Mouse (Mus musculus): ENCODE data around the gene Creg1. TPM values are rescaled to one million over a fixed set of nuclear protein-coding genes. Genes with fewer than 3 reads are reported as not detected.

The Creg1 gene
- total RNA-seq, 2 experiments from 2014 or later, result 890 to 921 TPM

DNA sequence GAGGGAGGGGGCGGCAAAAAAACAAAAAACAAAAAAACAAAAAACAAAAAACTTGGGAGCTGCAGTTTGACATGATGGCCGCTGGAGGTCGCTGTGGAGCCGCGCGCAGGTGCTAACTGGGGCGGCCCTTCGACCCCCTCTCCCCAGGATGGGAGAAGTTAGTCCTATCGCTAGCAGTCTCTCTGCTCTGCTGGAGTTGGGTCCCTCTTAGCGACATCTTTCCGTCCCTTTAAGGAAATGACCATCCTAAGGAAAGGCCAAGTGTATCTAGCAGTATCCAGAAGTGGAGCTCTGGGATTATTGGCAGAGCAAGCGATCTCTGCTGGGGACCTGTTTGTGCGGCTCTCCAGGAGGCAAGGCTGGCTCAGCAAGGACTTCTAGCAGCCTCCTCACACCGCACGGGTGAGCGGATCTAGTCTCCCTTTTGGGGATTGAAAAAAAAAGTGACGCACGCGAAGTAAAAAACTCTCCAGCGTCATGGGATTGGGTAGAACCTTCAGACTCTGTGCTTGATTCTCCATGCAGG is 17.1 kb downstream of the Creg1 start:
- ATAC-seq (replicated peaks; ENCODE audit: low FRiP score, poor library complexity, severe bottlenecking), result peak; percentile 46; the same call in 1 of the 2 replicates

DNA sequence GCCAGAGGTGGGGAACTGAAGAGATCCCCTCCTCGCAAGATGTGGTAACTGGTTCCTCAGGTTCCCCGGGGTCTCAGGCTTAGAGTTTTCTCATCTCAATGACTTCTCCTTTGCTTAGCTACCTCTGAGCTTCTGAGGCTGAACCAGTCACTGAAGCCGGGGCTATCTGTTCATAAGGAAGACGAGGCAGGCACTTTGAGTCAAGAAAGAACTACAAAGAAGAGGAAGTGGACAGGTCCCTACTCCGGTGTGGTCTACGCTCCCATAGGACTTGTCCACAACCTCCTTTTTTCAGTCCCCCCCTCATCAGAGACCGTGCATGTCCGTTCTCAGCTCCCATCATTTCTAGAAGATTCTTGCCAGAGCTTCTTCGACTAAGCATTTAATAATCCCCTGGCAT is 17.9 kb downstream of the Creg1 start:
- no peak for ATAC-seq (replicated peaks; ENCODE audit: low FRiP score, poor library complexity, severe bottlenecking)

DNA sequence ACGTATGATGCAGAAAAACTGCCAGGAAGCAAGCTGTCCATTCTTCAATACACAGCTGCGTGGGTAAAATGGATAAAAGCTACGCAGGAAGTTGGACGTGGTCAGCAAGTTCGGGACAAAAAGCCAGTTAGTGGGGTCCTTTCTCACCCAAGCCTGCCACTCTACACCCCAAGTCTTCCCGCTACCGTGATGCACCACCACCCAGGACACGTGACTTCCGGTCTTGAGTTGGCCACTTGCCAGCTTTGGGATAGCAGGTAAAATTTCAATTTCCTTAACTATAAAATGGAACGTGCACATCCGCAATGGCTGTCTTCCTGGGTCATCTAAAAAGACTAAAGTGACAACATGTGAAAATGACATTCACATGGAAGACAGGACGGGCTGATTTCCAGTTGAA is 18.4 kb downstream of the Creg1 start:
- ATAC-seq (replicated peaks; ENCODE audit: low FRiP score, poor library complexity, severe bottlenecking), result no peak

DNA sequence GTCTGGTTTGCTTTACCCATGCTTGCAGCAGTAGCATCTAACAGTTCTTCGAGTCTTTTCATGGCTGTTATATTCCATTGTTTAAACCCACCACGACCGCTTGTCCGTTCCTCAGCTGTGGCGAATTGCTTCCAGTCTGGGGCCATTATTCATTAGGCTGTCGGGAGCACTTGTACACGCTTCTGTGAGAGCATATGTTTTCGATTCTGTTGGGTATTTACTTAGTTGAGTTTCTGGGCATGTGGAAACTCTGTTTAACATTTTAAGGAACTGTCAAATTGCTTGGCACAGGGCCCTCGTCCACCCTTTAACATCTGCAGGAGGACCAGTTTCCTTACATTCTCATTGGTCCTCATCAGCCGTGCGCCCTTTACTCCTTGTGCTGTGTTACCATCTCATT is 22.8 kb downstream of the Creg1 start:
- no peak for ATAC-seq (replicated peaks; ENCODE audit: low FRiP score, poor library complexity, severe bottlenecking)

DNA sequence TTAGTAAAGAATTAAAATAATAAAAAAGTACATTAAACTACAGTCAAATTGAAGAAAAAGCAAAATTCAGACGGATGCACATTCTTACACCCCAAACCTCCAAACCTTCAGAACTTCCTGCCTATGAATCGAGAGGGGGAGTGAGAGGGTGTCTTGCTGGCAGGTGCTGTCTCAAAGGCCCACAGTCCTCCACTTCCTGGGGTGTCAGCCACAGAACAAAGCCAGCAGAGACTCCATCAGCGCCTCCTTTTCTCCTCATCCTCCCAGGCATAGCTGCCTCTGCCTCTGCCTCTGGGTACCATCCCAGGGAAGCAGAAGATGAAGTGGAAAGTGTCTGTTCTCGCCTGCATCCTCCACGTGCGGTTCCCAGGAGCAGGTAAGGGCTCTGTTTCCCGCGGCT is 25.0 kb downstream of the Creg1 start, which contains the start of gene Cd247:
Gene Cd247, plus strand, starts transcription at position 171 of the 400 bp plus-strand sequence.
- no peak for ATAC-seq (replicated peaks; ENCODE audit: low FRiP score, poor library complexity, severe bottlenecking)

DNA sequence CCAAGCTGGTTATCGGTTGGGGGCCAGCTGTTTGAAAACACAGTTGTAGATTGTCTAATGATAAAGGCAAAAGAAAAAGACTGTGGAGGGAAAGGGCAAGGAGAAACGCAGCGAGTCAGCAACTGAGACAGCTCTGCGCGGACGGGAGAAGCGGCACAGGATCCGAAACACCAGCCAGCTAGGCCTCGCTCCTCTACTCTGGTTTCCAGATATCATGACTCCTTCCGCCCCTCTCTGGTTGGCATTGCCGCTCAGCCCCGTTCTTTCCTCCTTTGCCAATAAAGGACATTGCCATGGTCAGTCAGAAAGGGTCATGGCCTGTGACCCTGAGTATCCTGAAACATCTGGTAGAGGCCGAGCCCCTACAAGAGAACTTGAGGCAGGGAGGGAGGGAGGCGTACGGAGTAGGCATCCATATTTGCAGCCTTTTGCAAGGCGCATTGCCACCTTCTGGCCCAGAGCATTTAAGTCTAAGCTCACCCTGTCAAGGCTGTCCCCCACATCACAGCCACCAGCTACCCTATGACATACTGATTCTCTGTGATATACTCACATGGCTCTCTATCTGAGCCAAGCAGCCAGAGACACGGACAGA is 25.6 kb downstream of the Creg1 start:
- no peak for ATAC-seq (replicated peaks; ENCODE audit: low FRiP score, poor library complexity, severe bottlenecking)

DNA sequence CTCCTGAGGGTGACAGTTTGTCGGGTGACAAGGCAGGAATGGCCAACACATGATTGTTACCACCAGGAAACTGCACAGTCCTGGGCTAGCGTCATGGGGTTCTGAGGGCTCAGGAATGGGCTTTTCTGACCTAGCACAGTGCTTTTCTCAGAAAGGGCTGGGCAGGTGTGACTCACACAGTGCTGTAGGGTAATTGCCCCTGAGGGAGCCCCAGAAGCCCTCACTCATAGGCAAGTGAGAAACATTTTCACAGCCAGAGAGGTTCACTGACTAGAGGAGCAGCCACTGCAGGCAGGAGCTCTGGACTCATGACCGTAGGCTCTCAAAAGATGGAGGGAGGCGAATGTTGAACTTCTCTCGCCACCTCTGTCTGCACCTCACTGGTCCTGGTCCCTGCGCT is 26.4 kb downstream of the Creg1 start:
- ATAC-seq (replicated peaks; ENCODE audit: low FRiP score, poor library complexity, severe bottlenecking), result no peak

DNA sequence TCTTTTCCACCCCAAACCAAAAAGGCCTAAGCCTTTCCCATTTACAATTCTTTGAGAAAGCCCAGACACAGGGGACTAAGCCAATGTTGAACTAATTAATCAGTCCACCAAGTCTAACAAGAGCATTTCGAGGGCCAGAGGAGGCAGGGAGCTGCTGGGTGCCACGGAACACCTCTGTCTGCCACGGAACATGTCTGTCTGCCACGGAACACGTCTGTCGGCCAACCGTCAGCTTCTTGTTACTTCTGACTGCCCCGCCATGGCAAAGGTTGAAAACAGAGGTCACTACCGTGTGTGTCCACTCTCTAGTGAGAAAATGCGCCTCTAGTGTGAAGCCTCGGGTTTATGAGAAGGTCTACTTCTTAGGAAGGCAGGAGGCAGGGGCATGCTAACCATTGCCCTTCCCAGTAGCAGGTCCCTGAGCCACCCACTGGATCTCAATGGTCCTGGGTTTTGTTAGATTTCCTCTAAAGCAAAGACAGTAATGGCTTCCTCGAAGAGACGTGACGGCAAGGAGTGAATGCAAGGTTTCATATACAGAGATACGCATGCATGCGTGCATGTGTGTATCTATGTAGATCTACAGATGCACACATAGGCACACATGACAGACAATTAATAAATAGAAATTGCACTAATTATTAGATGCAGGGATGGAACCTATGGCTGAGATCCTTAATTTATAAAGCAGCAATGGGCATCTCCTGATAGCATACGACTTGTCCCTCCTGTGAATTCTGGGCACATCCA is 27.1 kb downstream of the Creg1 start:
- no peak for ATAC-seq (replicated peaks; ENCODE audit: low FRiP score, poor library complexity, severe bottlenecking)

DNA sequence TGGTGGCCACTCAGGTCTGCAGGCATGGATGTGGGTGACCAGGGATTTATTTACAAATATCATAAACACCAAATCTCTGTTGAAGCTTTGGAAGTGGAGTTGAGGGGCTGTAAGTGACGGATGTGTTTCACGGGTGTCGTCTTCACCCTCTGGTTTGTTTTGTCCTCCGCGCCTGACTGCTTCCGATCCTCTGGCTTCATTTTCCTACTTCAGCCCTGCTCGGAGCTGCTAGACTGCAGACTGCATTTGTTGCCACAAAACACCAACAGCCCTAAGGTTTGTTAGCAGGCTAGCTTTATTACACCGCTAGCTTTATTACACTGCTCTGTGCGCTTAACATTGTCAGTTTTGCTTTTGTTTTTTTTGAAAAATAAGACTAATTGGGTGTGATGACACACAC is 27.9 kb downstream of the Creg1 start:
- ATAC-seq (replicated peaks; ENCODE audit: low FRiP score, poor library complexity, severe bottlenecking), result no peak

DNA sequence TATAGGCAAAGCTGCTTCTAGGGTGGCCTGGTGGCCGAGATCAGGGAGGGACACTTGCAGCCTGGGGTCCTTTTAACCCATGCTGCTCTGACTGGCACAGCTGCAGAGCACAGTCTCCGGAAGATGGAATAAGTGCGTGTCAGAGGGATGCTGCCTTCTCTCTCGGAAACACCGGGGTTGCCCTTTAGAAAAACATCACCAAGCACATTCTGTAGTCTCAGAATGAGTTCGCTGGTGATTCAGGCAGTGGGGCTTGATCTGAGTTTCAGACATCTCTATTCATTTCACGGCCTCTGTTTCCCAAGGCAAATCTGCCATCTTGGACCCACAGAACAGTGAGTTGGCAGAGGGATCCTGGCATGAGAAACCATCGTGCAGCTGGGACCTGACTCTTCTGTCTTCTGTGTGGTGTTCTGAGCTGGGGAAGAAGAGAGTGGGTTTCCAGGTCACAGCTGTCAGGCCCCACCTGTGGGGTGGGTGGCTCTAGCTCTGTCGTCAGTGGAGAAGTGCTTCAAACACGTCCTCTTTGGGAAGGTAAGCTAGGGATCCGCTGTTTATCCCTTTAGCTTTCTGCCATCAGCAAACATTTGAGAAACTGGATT is 38.3 kb downstream of the Creg1 start:
- ATAC-seq (replicated peaks; ENCODE audit: low FRiP score, poor library complexity, severe bottlenecking), result no peak

DNA sequence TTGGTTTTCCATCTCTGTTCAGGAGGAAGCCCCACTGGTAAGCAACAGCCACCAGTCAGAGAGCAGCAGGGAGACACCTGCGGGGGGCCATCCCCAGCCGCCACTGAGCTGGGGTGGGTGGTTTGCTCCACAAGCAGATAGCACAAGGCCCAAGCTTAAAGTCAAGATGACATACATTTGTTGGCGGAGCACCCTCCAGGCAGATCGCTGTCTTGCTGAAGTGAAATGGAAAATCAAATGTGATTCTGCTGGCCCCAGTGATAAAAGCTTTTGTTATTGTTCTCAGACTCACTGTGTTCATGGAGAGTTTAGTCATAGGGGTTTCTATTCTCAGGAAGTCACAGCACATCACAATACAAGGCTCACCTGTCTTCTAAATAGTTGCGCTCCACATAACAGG is 39.6 kb downstream of the Creg1 start:
- no peak for ATAC-seq (replicated peaks; ENCODE audit: low FRiP score, poor library complexity, severe bottlenecking)

DNA sequence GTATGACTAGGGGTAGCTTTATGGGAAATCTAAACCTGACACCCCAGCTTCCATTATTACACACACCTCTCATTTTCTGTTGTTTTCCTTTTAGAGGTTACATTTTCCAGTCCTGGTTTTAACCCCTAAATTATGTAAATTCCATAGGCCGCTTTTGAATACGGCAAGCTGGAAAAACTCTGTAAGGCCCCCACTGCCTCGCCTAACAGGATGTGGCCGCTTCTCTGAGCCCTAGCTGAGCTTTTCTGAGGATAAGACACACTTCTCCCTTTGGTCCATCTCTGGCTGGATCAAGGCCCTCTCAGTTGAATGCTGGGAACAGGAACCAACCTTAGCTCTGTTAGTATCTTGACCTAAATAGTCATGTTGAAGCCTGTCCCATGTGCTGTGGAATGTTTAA is 40.6 kb downstream of the Creg1 start:
- no peak for ATAC-seq (replicated peaks; ENCODE audit: low FRiP score, poor library complexity, severe bottlenecking)

DNA sequence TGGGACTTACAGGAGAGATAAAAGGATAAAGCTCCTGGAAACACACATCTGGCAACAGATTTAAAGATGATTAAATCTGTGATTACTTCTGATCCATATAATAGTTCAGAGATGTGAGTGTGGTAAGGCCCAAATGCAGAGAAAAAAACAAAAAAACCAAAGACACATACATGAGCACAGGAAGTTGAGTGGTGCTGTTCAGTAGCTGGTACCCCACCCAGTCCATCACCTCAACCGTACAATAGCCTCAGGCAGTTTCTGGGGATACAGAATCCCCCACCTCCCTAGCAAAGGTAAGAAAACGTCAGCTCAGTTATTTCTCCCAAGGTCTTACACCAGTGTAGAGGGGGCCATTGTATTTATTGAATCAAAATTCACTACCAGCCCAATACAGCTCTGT is 47.1 kb downstream of the Creg1 start:
- ATAC-seq (replicated peaks; ENCODE audit: low FRiP score, poor library complexity, severe bottlenecking), result no peak

DNA sequence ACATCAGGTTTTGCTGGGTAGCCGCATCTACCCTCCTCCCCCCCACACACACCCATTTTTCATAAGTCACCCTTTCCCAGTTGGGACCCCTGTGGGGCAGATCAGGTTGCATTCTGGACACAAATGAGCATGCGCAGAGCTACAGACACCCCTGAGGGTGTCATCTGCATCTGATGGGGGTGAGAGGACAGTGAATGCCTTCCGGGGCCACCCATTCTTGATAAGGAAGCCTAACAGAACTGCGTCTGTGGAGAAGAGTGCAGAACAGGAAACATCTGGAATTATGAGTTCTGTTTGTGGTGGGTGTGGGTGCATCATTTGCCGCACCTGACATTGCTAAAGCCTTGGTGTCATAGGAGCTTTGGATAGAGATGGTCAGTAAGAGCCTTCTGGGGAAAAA is 47.6 kb downstream of the Creg1 start:
- ATAC-seq (replicated peaks; ENCODE audit: low FRiP score, poor library complexity, severe bottlenecking), result no peak

DNA sequence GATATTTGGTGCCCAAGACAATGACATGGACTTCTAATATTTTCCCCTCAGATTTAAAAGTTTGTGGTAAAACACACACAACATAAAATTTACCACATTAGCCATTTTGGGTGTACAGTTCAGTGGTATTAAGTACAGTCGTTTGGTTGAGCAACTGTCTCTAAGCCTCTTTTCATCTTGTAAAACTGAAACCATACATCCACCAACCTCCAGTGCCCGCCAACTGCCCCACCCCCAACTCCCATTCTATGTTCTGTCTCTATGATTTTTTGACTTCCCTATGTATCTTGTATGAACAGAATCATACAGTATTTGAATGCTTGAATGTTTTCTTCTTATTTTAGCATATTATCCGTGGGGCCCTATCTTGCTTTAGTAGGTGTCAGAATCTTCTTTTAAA is 49.2 kb downstream of the Creg1 start:
- ATAC-seq (replicated peaks; ENCODE audit: low FRiP score, poor library complexity, severe bottlenecking), result no peak

DNA sequence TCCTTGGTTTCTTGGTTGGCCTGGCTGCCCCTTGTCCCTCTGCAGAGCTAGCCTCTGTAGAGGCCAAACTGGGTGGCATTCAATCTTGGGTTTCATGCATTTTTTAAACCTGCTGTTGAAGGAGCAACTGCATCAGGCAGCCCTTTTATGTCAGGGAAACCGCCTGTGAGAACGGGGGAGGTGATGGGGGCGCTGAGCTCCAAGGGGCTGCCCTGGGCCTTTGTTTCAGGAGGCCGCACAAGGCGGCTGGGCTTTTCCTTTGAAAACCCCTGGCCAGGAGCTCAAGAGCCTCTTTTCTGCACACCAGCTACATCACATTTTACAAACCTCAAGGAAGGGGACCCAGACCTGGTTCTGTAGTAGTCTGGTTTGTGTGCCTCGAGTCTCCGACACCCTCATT is 50.6 kb downstream of the Creg1 start:
- ATAC-seq (replicated peaks; ENCODE audit: low FRiP score, poor library complexity, severe bottlenecking), result no peak

DNA sequence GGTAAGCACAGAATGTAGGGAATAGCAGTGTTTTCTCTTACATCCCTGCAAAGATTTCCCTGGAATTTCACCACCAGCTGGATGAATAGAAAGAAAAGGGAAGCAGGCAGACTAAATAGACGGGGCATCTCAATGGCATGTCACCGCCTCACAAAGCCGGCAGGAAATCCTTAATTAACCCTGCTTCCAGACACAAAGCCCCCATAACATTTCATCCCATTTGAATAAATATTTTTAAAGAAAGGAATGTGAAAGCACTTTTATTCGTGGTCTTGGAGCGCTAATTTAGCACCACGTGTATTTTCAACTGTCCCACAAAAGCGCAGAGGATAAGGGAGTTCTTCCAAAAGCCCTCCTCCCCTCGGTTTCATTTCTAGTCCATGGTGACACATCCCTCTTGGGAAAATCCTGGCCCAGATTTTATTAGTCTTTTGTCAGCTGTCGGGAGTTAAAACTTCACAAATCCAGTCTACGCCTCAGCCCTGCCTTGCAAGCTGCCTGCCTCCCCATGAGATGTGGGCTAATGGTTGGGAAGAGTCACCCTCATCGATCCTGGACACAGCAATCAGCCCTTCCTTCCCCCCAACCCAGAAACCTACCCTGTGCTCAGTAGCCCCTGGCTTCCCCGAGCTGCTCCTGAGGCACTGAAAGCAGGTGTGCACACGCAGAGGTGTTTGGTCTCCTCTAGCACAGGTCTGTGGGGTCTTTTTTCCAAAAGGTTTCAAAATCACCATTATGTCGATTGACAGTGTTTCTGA is 51.2 kb downstream of the Creg1 start:
- no peak for ATAC-seq (replicated peaks; ENCODE audit: low FRiP score, poor library complexity, severe bottlenecking)

DNA sequence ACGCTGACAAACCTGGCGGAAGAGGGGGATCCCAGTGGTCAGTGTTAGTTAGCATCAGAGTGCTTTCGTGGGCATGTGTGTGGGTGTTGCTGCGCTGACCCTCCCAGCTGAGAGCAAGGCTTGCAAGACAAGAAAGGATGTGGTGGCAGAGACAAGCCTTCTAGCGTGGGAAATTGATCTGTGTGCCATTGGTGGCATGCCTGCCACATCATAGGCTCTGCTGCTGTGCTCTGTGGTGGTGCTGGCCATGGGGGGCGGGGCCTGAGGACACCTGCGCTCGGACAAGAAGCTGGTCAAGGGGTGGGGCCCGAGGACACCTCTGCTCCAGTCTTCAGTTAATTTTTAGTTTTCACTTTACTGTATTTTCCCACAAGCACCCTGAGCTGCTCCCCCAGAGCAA is 52.8 kb downstream of the Creg1 start:
- ATAC-seq (replicated peaks; ENCODE audit: low FRiP score, poor library complexity, severe bottlenecking), result no peak

DNA sequence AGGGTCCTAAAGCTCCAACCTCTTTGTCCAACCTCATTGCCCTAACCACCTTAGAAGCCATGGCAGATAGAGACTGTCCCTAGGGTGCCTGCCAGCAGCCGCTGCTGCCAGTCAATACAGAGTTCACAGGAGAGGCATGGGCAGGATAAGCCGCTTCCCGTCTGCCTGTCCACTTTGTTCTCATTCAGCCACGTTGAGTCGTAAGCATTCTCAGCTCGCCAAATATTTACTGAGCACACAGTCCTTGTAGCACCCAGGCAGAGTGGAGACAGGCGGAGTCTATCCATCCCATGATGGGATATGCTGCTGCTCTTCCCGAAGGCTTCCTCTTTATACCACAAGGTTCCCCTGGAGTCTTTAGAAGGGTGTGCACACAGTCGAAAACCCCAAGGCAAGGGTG is 53.7 kb downstream of the Creg1 start:
- ATAC-seq (replicated peaks; ENCODE audit: low FRiP score, poor library complexity, severe bottlenecking), result 0 out of 2 replicates have a peak, but pooled peaks have one; percentile 9

DNA sequence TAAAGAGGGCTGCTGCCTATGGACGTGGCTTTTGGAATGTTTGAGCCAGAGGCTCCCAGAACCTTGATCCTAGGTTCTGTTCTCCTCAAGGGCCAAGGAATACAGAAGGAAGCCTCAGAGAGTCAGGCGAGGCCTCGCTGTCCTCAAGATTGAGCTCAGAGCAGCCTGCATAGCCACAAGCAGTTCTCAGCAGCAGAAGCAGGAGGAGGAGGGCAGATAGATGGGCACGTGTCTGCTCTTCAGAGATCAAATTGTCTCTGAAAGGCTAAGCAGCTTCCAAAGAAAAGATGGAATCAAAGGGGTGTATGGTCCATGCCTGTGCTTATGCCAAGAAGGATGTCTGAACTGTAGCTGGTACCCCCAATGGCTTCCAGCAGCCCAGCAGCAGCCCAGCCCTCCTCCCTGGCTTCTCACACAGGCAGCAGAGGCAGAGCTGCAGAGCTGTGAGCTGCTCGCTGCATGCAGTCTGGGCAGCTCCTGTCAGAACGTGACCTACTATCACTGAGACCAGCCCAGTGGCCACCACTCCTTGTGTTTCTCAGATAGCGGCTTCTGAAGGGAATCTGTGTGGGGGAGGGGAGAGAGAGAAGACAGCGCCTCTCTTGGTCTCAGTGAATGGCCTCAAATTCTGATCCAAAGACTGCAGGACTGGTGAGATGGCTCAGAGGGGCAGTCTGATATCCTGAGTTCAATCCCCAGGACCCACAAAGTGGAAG is 54.8 kb downstream of the Creg1 start:
- ATAC-seq (replicated peaks; ENCODE audit: low FRiP score, poor library complexity, severe bottlenecking), result peak; percentile 94
